Mouse (Mus musculus) kidney, embryonic 15.5 days (tissue): ENCODE measurements around the gene Egfl6. TPM values are rescaled to one million over a fixed set of nuclear protein-coding genes. Genes with fewer than 3 reads are reported as not detected.

Experiments used
- ATAC-seq: fragments of 200-750 bp; cut with Nextera tagmentation; replicated peaks from 2 replicates; pipeline ENCODE4 v1.8.0; 2017; ENCODE audit warnings: moderate TSS enrichment; ENCODE audit not compliant: low FRiP score
- H3K27ac ChIP-seq: fragments of 300-500 bp; sonication (generic); 2 replicates; pipeline ENCODE4 v1.5.1; 2015; ENCODE audit warnings: mild to moderate bottlenecking, inconsistent platforms
- H3K27me3 ChIP-seq: fragments of 300-500 bp; sonication (generic); 2 replicates; pipeline ENCODE4 v1.6.1; 2015; ENCODE audit warnings: inconsistent platforms
- H3K36me3 ChIP-seq: fragments of 300-500 bp; sonication (generic); 2 replicates; pipeline ENCODE4 v1.6.1; 2015; ENCODE audit warnings: inconsistent platforms
- H3K4me1 ChIP-seq: fragments of 300-500 bp; sonication (generic); 2 replicates; pipeline ENCODE4 v1.6.1; 2015; ENCODE audit warnings: inconsistent platforms
- H3K4me2 ChIP-seq: fragments of 300-500 bp; sonication (generic); 2 replicates; pipeline ENCODE4 v1.6.1; 2015; ENCODE audit warnings: moderate library complexity, mild to moderate bottlenecking, inconsistent platforms
- H3K4me3 ChIP-seq: fragments of 300-500 bp; sonication (generic); replicated peaks from 2 replicates; pipeline ENCODE4 v1.5.1; 2015; ENCODE audit warnings: mild to moderate bottlenecking, inconsistent platforms
- H3K9ac ChIP-seq: fragments of 300-500 bp; sonication (generic); 2 replicates; pipeline ENCODE4 v1.6.1; 2015; ENCODE audit warnings: mild to moderate bottlenecking, inconsistent platforms
- H3K9me3 ChIP-seq: fragments of 300-500 bp; sonication (generic); replicated peaks from 2 replicates; pipeline ENCODE4 v1.6.1; 2016; ENCODE audit warnings: inconsistent platforms
- WGBS: fragments of 180-500 bp; shearing (Covaris S2); methylation state at CpG from one replicate; pipeline ENCODE4 v1.1.7; 2015; ENCODE audit warnings: mixed read lengths; 5-methylcytosine and 5-hydroxymethylcytosine counted together
- polyA plus RNA-seq: library from polyadenylated mRNA; unstranded; fragments of >200 nt; fragmentation: Nextera tagmentation; extraction: Ambion mirVana; gene quantifications from 2 replicates; pipeline ENCODE4 v1.2.1, GENCODE M21; 2015

Gene Egfl6
- polyA plus RNA-seq = 12.1 and 13.3 TPM in 2 replicates

- Histone ChIP-seq H3K4me1 (no peaks in the 10 kb centered on the region; the same call in 1 of the 2 replicates), H3K4me2 (peak within 1 kb of the TSS; percentile 80), H3K27me3 (peaks cover 67% of the 10 kb centered on the region), H3K36me3 (no peaks in the 10 kb centered on the region), H3K9ac (peak within 1 kb of the TSS; percentile 36; the same call in 1 of the 2 replicates), H3K27ac (no peak within 1 kb of the TSS), H3K4me3 (peak within 1 kb of the TSS; percentile 42), H3K9me3 (no peaks in the 10 kb centered on the region)
- WGBS = 25% methylated on average over 37 of the region's 39 CpGs
- peak; percentile 93 for ATAC-seq
Measured at GRCm38 (mm10) chrX:166584947-166585824, at the start of gene Egfl6. TSS of gene Egfl6 (minus strand) at chrX:166585720.

- no peak overlapping the region for H3K4me2 ChIP-seq
- no peaks in the 10 kb centered on the region for H3K9me3 ChIP-seq
- H3K4me1 ChIP-seq = no peaks in the 10 kb centered on the region
- no peak overlapping the region for H3K27ac ChIP-seq
- 59% methylated on average over 3 of the region's 3 CpGs for WGBS
- H3K27me3 ChIP-seq = peaks cover 28% of the 10 kb centered on the region
- no peak overlapping the region for H3K4me3 ChIP-seq
- no peak overlapping the region for H3K9ac ChIP-seq
- no peak for ATAC-seq
- no peaks in the 10 kb centered on the region for H3K36me3 ChIP-seq
Measured at GRCm38 (mm10) chrX:166626866-166627570, 41.5 kb upstream of the Egfl6 start.

- no peaks in the 10 kb centered on the region for H3K9me3 ChIP-seq
- H3K4me3 ChIP-seq = no peak overlapping the region
- WGBS = 76% methylated on average over 4 of the region's 4 CpGs
- H3K4me1 ChIP-seq = no peaks in the 10 kb centered on the region
- H3K27me3 ChIP-seq = peaks cover 31% of the 10 kb centered on the region
- no peak overlapping the region for H3K9ac ChIP-seq
- no peak overlapping the region for H3K4me2 ChIP-seq
- H3K27ac ChIP-seq = no peak overlapping the region
- ATAC-seq = no peak
- H3K36me3 ChIP-seq = no peaks in the 10 kb centered on the region
Measured at GRCm38 (mm10) chrX:166626174-166626573, 40.7 kb upstream of the Egfl6 start.

DNA sequence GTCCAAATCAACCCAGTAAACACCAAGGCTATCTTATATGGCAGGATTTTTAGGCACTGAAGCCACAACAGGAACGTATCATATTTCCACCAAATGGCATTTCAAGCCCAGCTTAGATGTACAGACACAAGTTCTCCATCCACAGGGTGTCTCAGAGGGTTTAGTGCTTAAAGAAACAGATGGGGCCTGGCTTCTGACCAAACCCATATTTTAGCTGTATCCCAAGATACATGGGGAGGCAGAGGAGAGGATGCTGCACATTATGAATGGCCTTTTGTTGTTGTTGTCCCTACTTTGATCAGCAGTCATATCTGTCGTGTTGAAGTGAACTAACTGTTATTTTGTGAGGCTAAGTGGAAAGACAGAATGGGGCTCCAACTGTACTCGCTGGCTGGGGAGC lies 37.7 kb upstream of the Egfl6 start:
- H3K9ac ChIP-seq = no peak overlapping the region
- no peaks in the 10 kb centered on the region for H3K9me3 ChIP-seq
- ATAC-seq = no peak
- H3K4me1 ChIP-seq = no peaks in the 10 kb centered on the region
- H3K36me3 ChIP-seq = no peaks in the 10 kb centered on the region
- H3K27ac ChIP-seq = 0 out of 2 replicates have a peak overlapping the region, but pooled peaks have one; percentile 13
- peaks cover 46% of the 10 kb centered on the region for H3K27me3 ChIP-seq
- no peak overlapping the region for H3K4me3 ChIP-seq
- 60% methylated on average over 3 of the region's 3 CpGs for WGBS
- no peak overlapping the region for H3K4me2 ChIP-seq

GRCm38 (mm10) chrX:166621560-166622301 lies 36.2 kb upstream of the Egfl6 start:
- 54% methylated on average over 9 of the region's 9 CpGs for WGBS
- 0 out of 2 replicates have a peak, but pooled peaks have one; percentile 18 for ATAC-seq
- peak overlapping the region; percentile 42 for H3K4me2 ChIP-seq

DNA sequence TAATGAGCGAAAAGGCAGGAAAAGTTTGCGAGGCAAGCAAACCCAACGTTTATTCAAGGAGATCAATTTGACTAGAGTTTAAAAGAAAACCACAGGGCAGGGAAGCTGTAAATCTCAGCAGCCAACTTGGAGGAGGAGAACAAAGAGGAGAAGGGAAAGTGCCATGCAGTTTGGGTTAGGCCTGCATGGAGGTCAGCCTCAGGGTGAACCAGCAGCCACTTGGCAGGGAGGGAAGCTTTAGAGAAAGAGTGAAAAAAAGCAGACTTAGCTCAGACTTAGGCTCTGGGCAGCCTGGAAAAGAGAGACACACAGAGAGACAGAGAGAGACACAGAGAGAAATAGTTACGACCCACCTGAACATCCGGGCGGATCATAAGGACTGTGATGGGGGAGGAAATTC lies 35.4 kb upstream of the Egfl6 start:
- H3K4me3 ChIP-seq = no peak overlapping the region
- H3K36me3 ChIP-seq = no peaks in the 10 kb centered on the region
- 42% methylated on average over 6 of the region's 6 CpGs for WGBS
- peak overlapping the region; percentile 42 for H3K4me2 ChIP-seq
- peaks cover 38% of the 10 kb centered on the region for H3K27me3 ChIP-seq
- no peak overlapping the region for H3K9ac ChIP-seq
- H3K9me3 ChIP-seq = no peaks in the 10 kb centered on the region
- H3K27ac ChIP-seq = peak overlapping the region; percentile 58
- no peak for ATAC-seq
- no peaks in the 10 kb centered on the region for H3K4me1 ChIP-seq

More at GRCm38 (mm10) chrX:166621560-166622301, 36.2 kb upstream of the Egfl6 start:
- peak overlapping the region; percentile 58; the same call in 1 of the 2 replicates for H3K27ac ChIP-seq
- no peaks in the 10 kb centered on the region for H3K4me1 ChIP-seq
- peaks cover 42% of the 10 kb centered on the region for H3K27me3 ChIP-seq
- no peak overlapping the region for H3K4me3 ChIP-seq
- no peaks in the 10 kb centered on the region for H3K9me3 ChIP-seq
- no peaks in the 10 kb centered on the region for H3K36me3 ChIP-seq
- no peak overlapping the region for H3K9ac ChIP-seq

- Histone ChIP-seq H3K9me3 (no peaks in the 10 kb centered on the region), H3K36me3 (no peaks in the 10 kb centered on the region), H3K4me2 (no peak overlapping the region), H3K9ac (no peak overlapping the region), H3K4me3 (no peak overlapping the region), H3K27me3 (peaks cover 47% of the 10 kb centered on the region), H3K27ac (no peak overlapping the region), H3K4me1 (no peaks in the 10 kb centered on the region)
- no peak for ATAC-seq
- WGBS = 79% methylated on average over 4 of the region's 4 CpGs
Measured at GRCm38 (mm10) chrX:166619084-166619483, 33.6 kb upstream of the Egfl6 start.

DNA sequence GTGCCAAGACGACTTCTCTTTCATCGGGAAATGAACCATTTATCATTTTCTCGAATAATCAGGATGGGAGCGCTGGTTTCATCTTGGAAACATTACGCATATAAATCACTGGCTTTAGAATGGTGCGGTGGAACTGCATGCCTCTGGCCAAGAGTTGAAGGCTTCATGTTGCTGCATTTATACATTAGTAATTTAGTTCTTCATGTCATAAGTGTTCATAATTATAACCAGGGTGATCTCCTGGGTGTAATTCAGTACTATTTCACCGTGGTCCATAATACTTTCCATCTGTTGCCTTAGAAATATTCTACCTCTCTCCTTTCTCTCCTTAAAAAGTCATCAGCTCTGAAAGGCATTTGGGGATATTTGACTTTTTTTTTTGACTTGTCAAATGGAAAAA lies 29.7 kb upstream of the Egfl6 start:
- no peak overlapping the region for H3K9ac ChIP-seq
- H3K27me3 ChIP-seq = peaks cover 49% of the 10 kb centered on the region
- no peaks in the 10 kb centered on the region for H3K36me3 ChIP-seq
- H3K4me3 ChIP-seq = no peak overlapping the region
- no peaks in the 10 kb centered on the region for H3K9me3 ChIP-seq
- H3K4me1 ChIP-seq = no peaks in the 10 kb centered on the region
- H3K4me2 ChIP-seq = no peak overlapping the region
- WGBS = 71% methylated on average over 7 of the region's 7 CpGs
- no peak for ATAC-seq
- H3K27ac ChIP-seq = no peak overlapping the region

DNA sequence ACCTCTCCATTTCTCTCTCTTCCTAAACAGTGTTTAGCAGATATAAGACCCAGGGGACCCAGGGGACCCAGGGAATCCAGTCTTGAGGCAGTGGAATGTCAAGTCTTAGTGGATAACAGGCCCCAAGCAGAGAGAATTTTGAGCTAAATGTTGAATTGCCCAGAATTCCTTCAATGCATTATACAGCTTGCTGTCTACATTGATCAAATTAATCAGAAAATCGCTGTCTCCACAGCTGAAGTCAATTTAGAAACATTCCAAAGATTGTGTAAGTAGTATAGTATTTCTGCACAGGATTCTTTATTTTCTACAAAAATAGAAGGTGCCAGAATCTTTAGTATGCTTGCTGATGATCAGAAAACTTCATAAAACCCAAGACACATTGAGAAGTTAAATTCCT lies 9.4 kb downstream of the Egfl6 start:
- no peak for ATAC-seq
- no peak overlapping the region for H3K4me2 ChIP-seq
- no peak overlapping the region for H3K27ac ChIP-seq
- no peaks in the 10 kb centered on the region for H3K36me3 ChIP-seq
- no peak overlapping the region for H3K4me3 ChIP-seq
- no peaks in the 10 kb centered on the region for H3K9me3 ChIP-seq
- 82% methylated on average over 1 of the region's 1 CpGs for WGBS
- H3K27me3 ChIP-seq = peaks cover 26% of the 10 kb centered on the region
- no peaks in the 10 kb centered on the region for H3K4me1 ChIP-seq
- no peak overlapping the region for H3K9ac ChIP-seq

GRCm38 (mm10) chrX:166565983-166566382 lies 19.5 kb downstream of the Egfl6 start:
- Histone ChIP-seq H3K4me2 (no peak overlapping the region), H3K4me3 (no peak overlapping the region), H3K9me3 (no peaks in the 10 kb centered on the region), H3K36me3 (no peaks in the 10 kb centered on the region), H3K4me1 (no peaks in the 10 kb centered on the region), H3K27me3 (peaks cover 15% of the 10 kb centered on the region), H3K9ac (no peak overlapping the region), H3K27ac (no peak overlapping the region)
- no peak for ATAC-seq
- 78% methylated on average over 6 of the region's 6 CpGs for WGBS

DNA sequence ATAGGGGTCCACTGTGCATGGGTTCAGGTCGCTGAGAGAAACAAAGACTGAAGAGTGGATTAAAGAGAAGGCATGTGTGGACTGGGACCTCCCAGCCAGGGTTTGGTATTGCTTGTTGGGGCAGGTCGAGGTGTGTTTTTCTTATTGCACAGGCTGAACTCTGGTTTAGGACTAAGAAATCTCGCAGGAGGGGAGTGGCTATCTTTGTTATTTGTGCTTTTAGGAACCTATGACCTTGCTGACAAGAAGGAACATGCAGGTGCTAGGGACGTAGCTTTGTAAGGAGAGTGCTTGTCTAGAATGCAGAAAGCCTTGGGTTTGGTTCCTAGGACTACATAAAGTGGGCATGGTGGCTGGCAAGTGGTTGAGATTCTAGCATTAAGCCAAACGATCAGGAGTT lies 20.1 kb downstream of the Egfl6 start:
- no peak overlapping the region for H3K27ac ChIP-seq
- peaks cover 15% of the 10 kb centered on the region for H3K27me3 ChIP-seq
- H3K36me3 ChIP-seq = no peaks in the 10 kb centered on the region
- H3K4me1 ChIP-seq = no peaks in the 10 kb centered on the region
- ATAC-seq = no peak
- no peaks in the 10 kb centered on the region for H3K9me3 ChIP-seq
- no peak overlapping the region for H3K9ac ChIP-seq
- H3K4me2 ChIP-seq = no peak overlapping the region
- no peak overlapping the region for H3K4me3 ChIP-seq
- WGBS = 67% methylated on average over 5 of the region's 5 CpGs
